Mouse (Mus musculus): ENCODE measurements at regions not wholly inside any gene's neighbourhood (a gene's known extent, or its start where the extent isn't known, plus 50 kb on each side); places are given as distances from the start of the nearest gene placed in this dataset.
"Not testable (repeated sequence)": the region's sequence is repeated elsewhere in the genome, so short reads cannot be mapped to it uniquely, and the experiment has no call there.

DNA sequence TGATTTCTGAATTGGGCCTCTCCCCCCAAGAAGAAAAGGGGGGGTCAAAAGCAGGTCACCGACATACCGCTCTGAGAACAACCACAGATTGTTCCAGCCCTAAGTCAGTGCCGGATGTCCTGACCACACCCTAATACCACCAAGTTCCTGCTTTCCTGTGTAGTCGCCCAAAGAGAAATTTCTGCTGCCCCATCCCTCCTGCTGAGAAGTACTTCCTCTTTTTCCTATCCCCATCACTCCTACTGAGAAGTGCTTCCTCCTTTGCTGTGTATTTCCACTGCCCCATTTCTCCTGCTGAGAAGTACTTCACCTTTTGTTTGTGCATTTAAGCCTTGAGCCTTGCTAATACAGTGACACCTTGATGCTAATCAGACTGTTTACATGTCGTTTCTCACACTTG lies 1160.4 kb downstream of the A830018L16Rik start:
- Histone ChIP-seq H3K9ac (ENCODE audit: low read length) (no peak overlapping the region), H3K27ac (ENCODE audit: low read depth, low read length) (no peak overlapping the region), H3K36me3 (ENCODE audit: control insufficient read depth, insufficient read depth, low read length) (no peaks in the 10 kb centered on the region), H3K9me3 (replicated peaks; ENCODE audit: control insufficient read depth, low read length) (no peaks in the 10 kb centered on the region), H3K4me1 (ENCODE audit: control insufficient read depth, insufficient read depth, low read length) (peaks cover 6% of the 10 kb centered on the region), H3K4me3 (ENCODE audit: low read depth, low read length) (no peak overlapping the region), H3K27me3 (replicated peaks; ENCODE audit: control insufficient read depth, insufficient read depth, low read length) (no peaks in the 10 kb centered on the region), H3K4me2 (ENCODE audit: low read length) (no peak overlapping the region)
- ATAC-seq, result no peak
- WGBS, result 88% methylated on average over 5 of the region's 5 CpGs
- DNase-seq (ENCODE audit: low spot score), result no peak

DNA sequence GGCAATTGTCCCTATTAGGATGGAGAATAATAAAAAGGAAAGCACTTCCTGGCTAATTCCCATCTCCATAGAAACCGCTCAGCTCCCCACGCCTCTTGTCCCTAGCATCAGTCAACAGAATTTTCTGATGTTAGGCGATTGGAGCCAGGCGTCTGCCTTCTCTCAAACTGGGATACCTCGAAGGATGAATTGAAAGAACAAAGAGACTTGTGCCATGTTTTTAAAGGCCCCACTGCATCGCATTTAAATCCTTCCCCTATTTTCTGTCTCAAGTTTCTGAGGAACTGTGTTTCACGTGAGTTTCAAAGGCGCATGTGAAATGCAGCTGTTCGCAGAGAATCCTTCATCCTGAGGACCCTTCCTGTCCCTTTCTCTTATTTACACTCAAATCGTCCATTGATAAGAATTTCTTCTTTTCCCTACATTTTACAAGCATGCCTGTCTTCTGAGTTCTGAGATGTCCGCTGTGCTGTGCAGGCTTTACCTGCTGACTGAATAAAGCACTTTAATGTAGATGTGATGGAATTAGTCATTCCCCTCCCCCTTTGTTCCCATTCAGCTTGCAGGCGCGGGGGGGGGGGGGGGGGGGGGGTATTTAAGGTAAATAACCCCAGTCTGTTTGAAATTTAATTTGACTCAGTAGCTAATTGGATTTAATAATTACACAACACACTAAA lies 1163.3 kb downstream of the A830018L16Rik start:
- Histone ChIP-seq H3K4me2 (ENCODE audit: low read length) (peak overlapping the region; percentile 40), H3K9ac (ENCODE audit: low read length) (peak overlapping the region; percentile 40; the same call in 1 of the 2 replicates), H3K36me3 (ENCODE audit: control insufficient read depth, insufficient read depth, low read length) (no peaks in the 10 kb centered on the region), H3K4me3 (ENCODE audit: low read depth, low read length) (no peak overlapping the region), H3K27me3 (replicated peaks; ENCODE audit: control insufficient read depth, insufficient read depth, low read length) (no peaks in the 10 kb centered on the region), H3K9me3 (replicated peaks; ENCODE audit: control insufficient read depth, low read length) (no peaks in the 10 kb centered on the region), H3K4me1 (ENCODE audit: control insufficient read depth, insufficient read depth, low read length) (peaks cover 6% of the 10 kb centered on the region), H3K27ac (ENCODE audit: low read depth, low read length) (peak overlapping the region; percentile 23; the same call in 1 of the 2 replicates)
- ATAC-seq (peak; percentile 77), DNase-seq (ENCODE audit: low spot score) (peak; percentile 67)
- 2% methylated on average over 11 of the region's 13 CpGs for WGBS

DNA sequence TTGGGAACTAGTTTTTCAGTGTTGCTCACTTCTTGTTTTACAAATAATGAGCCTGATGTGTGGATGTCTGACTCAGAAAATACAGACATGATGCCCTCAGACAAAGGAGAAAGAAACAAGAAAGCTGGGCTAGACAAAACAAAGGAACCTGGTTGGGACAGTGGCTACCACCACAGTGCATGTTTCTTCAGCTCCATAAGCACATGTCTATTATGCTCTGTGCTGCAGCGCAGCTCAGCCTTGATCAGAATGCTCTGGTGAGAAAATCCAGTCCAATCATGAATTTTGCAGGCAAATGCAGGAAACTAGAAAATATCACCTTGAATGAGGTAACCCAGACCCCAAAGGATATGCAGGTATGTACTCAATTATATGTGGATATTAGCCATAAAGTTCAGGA lies 1164.1 kb downstream of the A830018L16Rik start:
- DNase-seq (ENCODE audit: low spot score), result no peak
- H3K9ac ChIP-seq (ENCODE audit: low read length), result no peak overlapping the region
- ATAC-seq, result peak; percentile 48; the same call in 1 of the 2 replicates
- no peak overlapping the region for H3K27ac ChIP-seq (ENCODE audit: low read depth, low read length)
- H3K27me3 ChIP-seq (replicated peaks; ENCODE audit: control insufficient read depth, insufficient read depth, low read length), result no peaks in the 10 kb centered on the region
- no peak overlapping the region for H3K4me2 ChIP-seq (ENCODE audit: low read length)
- H3K4me1 ChIP-seq (ENCODE audit: control insufficient read depth, insufficient read depth, low read length), result peaks cover 6% of the 10 kb centered on the region
- no peaks in the 10 kb centered on the region for H3K9me3 ChIP-seq (replicated peaks; ENCODE audit: control insufficient read depth, low read length)
- WGBS, result 52% methylated on average over 1 of the region's 1 CpGs
- no peaks in the 10 kb centered on the region for H3K36me3 ChIP-seq (ENCODE audit: control insufficient read depth, insufficient read depth, low read length)
- H3K4me3 ChIP-seq (ENCODE audit: low read depth, low read length), result no peak overlapping the region

DNA sequence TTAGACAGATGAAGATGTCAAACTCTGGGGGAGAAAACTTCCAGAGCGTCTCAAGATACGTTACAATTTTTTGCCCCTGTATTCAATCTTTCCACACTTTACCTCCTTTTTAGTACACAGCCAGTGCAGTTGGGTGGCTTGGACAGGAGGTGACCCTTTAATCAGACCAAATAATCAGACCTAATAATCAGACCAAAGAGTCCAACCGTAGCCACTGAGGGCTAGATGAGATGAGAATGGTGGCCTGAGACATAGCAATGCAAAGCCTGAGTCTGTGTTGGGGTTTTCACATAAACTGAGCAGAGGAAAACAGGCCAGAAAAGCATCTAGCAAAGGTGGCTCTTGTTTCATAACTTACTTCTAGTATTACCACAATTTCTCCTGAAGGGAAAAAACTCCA lies 1169.1 kb downstream of the A830018L16Rik start:
- Histone ChIP-seq H3K9ac (ENCODE audit: low read length) (no peak overlapping the region), H3K4me3 (ENCODE audit: low read depth, low read length) (no peak overlapping the region), H3K36me3 (ENCODE audit: control insufficient read depth, insufficient read depth, low read length) (no peaks in the 10 kb centered on the region), H3K27ac (ENCODE audit: low read depth, low read length) (no peak overlapping the region), H3K27me3 (replicated peaks; ENCODE audit: control insufficient read depth, insufficient read depth, low read length) (no peaks in the 10 kb centered on the region), H3K9me3 (replicated peaks; ENCODE audit: control insufficient read depth, low read length) (no peaks in the 10 kb centered on the region), H3K4me2 (ENCODE audit: low read length) (no peak overlapping the region), H3K4me1 (ENCODE audit: control insufficient read depth, insufficient read depth, low read length) (no peaks in the 10 kb centered on the region)
- DNase-seq (ENCODE audit: low spot score), result no peak
- ATAC-seq, result no peak
- WGBS, result 70% methylated on average over 3 of the region's 3 CpGs

DNA sequence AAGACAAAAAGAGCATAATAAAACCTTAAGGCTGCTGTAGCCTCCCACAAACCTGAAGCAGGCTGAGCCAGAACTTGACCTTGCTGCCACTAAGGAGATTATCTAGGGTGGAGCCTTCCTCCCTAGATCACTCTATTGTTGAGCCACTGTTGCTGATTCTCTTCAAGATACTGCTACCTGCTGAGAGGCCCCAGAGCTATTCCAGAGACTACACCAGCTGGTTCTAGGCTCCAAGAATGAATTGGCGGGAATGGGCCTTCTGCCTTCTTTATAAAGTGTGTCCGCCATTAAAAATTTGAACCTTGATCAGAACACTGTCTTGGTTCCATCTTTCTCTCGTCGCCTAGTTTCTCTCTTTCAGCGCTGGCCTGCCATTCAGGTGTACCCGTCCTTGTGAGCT lies 1173.1 kb downstream of the A830018L16Rik start:
- not testable (repeated sequence) for H3K9me3 ChIP-seq (replicated peaks; ENCODE audit: control insufficient read depth, low read length); H3K9ac ChIP-seq (ENCODE audit: low read length); ATAC-seq; H3K4me2 ChIP-seq (ENCODE audit: low read length); H3K4me3 ChIP-seq (ENCODE audit: low read depth, low read length); H3K27ac ChIP-seq (ENCODE audit: low read depth, low read length); H3K4me1 ChIP-seq (ENCODE audit: control insufficient read depth, insufficient read depth, low read length); DNase-seq (ENCODE audit: low spot score); H3K27me3 ChIP-seq (replicated peaks; ENCODE audit: control insufficient read depth, insufficient read depth, low read length); H3K36me3 ChIP-seq (ENCODE audit: control insufficient read depth, insufficient read depth, low read length)
- 92% methylated on average over 6 of the region's 6 CpGs for WGBS

DNA sequence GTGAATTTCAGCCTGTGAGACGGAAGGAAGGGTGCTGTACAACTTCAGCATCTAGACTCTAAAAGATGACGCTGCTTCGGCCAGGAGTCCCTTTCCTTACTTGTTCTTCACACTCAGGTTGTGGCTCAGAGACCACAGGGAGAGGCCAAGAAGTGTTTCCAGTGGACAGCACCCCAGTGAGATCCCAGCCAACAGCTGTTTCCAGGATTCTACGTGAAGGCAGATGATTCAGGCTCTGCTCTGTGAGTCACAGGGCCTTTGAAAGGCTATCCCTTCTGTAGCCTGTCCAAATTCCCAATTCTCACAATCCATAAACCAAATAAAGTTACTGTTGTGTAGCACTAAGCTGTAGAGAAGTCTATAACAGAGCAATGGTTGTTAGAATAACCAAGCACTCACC lies 1198.2 kb downstream of the A830018L16Rik start:
- Histone ChIP-seq H3K4me1 (ENCODE audit: control insufficient read depth, insufficient read depth, low read length) (no peaks in the 10 kb centered on the region), H3K27ac (ENCODE audit: low read depth, low read length) (no peak overlapping the region), H3K9ac (ENCODE audit: low read length) (no peak overlapping the region), H3K36me3 (ENCODE audit: control insufficient read depth, insufficient read depth, low read length) (no peaks in the 10 kb centered on the region), H3K27me3 (replicated peaks; ENCODE audit: control insufficient read depth, insufficient read depth, low read length) (no peaks in the 10 kb centered on the region), H3K9me3 (replicated peaks; ENCODE audit: control insufficient read depth, low read length) (no peaks in the 10 kb centered on the region), H3K4me2 (ENCODE audit: low read length) (no peak overlapping the region), H3K4me3 (ENCODE audit: low read depth, low read length) (no peak overlapping the region)
- no peak for ATAC-seq
- WGBS, result 91% methylated on average over 4 of the region's 4 CpGs
- no peak for DNase-seq (ENCODE audit: low spot score)

DNA sequence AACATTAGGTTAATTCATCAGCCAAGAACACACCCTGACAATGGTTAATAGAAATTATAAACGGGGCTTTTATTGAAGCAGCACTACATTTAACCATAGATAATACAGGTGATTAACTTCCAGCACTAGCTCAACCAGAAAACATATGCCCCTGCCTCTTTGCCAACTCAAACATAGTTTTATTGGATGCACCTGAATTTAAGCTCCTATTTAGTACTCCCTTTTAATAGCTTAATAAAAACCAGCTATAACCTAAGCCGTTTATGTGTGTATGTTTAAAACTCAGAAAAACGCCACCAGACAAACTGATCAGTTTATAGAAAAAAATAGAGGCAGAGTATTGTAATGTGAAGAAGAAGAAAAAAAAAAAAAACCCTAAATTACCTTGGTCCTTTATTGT lies 1201.4 kb downstream of the A830018L16Rik start:
- no peak overlapping the region for H3K4me2 ChIP-seq (ENCODE audit: low read length)
- WGBS, result 82% methylated on average over 3 of the region's 3 CpGs
- H3K9me3 ChIP-seq (replicated peaks; ENCODE audit: control insufficient read depth, low read length), result no peaks in the 10 kb centered on the region
- H3K27ac ChIP-seq (ENCODE audit: low read depth, low read length), result no peak overlapping the region
- ATAC-seq (no peak), DNase-seq (ENCODE audit: low spot score) (no peak)
- no peak overlapping the region for H3K4me3 ChIP-seq (ENCODE audit: low read depth, low read length)
- no peaks in the 10 kb centered on the region for H3K36me3 ChIP-seq (ENCODE audit: control insufficient read depth, insufficient read depth, low read length)
- no peaks in the 10 kb centered on the region for H3K4me1 ChIP-seq (ENCODE audit: control insufficient read depth, insufficient read depth, low read length)
- no peaks in the 10 kb centered on the region for H3K27me3 ChIP-seq (replicated peaks; ENCODE audit: control insufficient read depth, insufficient read depth, low read length)
- H3K9ac ChIP-seq (ENCODE audit: low read length), result no peak overlapping the region

DNA sequence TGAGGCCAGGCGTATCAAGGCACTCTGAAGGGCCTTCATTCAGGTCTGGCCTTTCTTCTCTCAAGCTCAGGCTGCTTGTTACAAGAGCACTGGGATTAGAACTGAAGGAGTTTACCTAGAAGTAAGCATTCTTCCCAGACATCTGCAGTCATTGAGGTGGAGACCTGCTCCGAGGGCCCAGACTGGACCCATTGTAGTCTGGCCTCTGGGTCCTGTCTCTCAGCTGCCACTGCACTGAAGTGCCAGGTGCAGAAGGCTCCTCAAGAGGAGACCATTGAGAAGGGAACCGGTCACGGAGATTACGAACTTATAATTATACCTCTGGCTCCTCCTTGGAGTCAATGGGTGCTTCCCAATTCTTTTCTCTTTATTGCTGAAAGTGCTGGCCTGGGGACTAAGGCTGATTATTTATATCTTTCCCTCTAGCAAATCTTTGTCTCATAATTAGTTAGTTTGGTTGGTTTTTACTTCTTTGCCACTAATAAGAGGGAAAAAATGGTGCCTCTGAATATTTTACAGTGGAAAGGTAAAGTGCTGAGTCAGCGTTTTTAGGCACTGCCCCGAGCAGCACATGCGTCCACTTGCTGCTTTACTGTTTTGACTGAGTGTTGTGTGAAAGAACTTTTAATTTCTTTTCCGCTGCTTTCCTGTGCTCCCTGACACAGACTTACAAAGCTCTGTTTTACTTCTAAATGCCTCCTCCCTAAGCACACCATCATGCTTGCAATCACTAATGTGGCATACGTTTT lies 1202.0 kb downstream of the A830018L16Rik start:
- Histone ChIP-seq H3K4me2 (ENCODE audit: low read length) (no peak overlapping the region), H3K4me3 (ENCODE audit: low read depth, low read length) (no peak overlapping the region), H3K27ac (ENCODE audit: low read depth, low read length) (no peak overlapping the region), H3K27me3 (replicated peaks; ENCODE audit: control insufficient read depth, insufficient read depth, low read length) (no peaks in the 10 kb centered on the region), H3K9ac (ENCODE audit: low read length) (no peak overlapping the region), H3K4me1 (ENCODE audit: control insufficient read depth, insufficient read depth, low read length) (no peaks in the 10 kb centered on the region), H3K36me3 (ENCODE audit: control insufficient read depth, insufficient read depth, low read length) (no peaks in the 10 kb centered on the region), H3K9me3 (replicated peaks; ENCODE audit: control insufficient read depth, low read length) (no peaks in the 10 kb centered on the region)
- no peak for ATAC-seq
- no peak for DNase-seq (ENCODE audit: low spot score)
- 74% methylated on average over 10 of the region's 10 CpGs for WGBS

DNA sequence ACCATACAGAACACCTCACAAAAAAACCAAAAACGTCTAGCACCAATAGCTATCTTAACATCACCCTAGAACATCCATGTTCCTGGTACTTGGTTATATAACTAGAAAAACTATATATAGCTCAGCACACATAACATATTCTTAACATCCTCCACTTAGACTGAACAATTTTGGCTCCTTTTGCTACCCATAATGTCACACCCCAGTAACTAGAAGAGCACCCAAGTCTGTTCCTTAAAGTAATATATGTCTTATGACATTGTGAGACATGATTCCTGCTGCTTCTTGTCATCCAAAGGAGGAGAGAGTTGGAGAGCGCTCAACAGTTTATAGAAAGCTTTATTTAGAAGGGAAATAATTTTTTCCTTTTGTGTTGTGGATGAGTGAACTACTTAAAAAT lies 1206.1 kb downstream of the A830018L16Rik start:
- no peaks in the 10 kb centered on the region for H3K9me3 ChIP-seq (replicated peaks; ENCODE audit: control insufficient read depth, low read length)
- 80% methylated on average over 2 of the region's 2 CpGs for WGBS
- ATAC-seq, result no peak

More for the DNA sequence above, 1206.1 kb downstream of the A830018L16Rik start:
- no peak for DNase-seq (ENCODE audit: low spot score)
- Histone ChIP-seq H3K4me2 (ENCODE audit: low read length) (no peak overlapping the region), H3K36me3 (ENCODE audit: control insufficient read depth, insufficient read depth, low read length) (no peaks in the 10 kb centered on the region), H3K4me1 (ENCODE audit: control insufficient read depth, insufficient read depth, low read length) (no peaks in the 10 kb centered on the region), H3K4me3 (ENCODE audit: low read depth, low read length) (no peak overlapping the region), H3K9ac (ENCODE audit: low read length) (no peak overlapping the region), H3K27ac (ENCODE audit: low read depth, low read length) (no peak overlapping the region), H3K27me3 (replicated peaks; ENCODE audit: control insufficient read depth, insufficient read depth, low read length) (no peaks in the 10 kb centered on the region)
